Mouse (Mus musculus) heart, postnatal 14 days (tissue): ENCODE measurements around the gene Gng2. TPM values are rescaled to one million over a fixed set of nuclear protein-coding genes. Genes with fewer than 3 reads are reported as not detected.
A peak's percentile ranks its signal among the peaks of the same experiment; 100 is the strongest.
"Not testable (repeated sequence)": the region's sequence is repeated elsewhere in the genome, so short reads cannot be mapped to it uniquely, and the experiment has no call there.

Experiments
- DNase-seq, 2 experiments: peaks; one replicate each; pipeline ENCODE4 v3.0.0; 2021 to 2022
- intact Hi-C: fragments of 180-260 bp; cut with DNase I; formaldehyde crosslinking; loops from one replicate; pipeline ENCODE4 v1.15.1; 2025
- total RNA-seq, 2 experiments: library from RNA; stranded (reverse); gene quantifications; 2 replicates each; pipeline ENCODE4 v1.2.3; 2021

Gene Gng2
- total RNA-seq, 2 experiments from 2014 or later, result 13.9 to 21.2 TPM

- intact Hi-C loops, result no loop called here
- no peak for DNase-seq
These were observed 31.2 kb downstream of the Gng2 start for GRCm38 (mm10) chr14:19946221-19946620.

GRCm38 (mm10) chr14:19942732-19943131 is 34.7 kb downstream of the Gng2 start:
- intact Hi-C loops, result no loop called here

DNA sequence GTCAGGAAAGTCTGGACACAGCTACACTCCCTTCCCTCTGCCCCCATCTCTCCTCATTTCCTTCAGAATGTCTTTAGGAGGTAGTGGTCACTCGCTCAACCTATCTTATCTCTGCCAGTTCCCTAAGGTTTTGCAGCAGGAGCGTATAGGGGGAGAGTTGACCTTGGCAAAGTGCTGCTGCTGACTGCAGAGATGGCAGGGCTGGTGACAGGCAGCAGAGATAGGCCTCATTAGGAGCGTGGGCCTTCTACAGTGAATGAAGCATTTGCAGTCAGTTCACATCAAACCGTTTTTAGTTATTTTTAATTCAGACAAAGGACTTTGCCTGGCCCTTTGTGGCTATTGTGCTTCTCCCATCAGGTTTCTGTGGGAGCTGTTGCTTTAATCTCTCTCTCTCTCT is 35.1 kb downstream of the Gng2 start:
- no peak for DNase-seq
- intact Hi-C loops, result no loop called here

More at GRCm38 (mm10) chr14:19942732-19943131, 34.7 kb downstream of the Gng2 start:
- no peak for DNase-seq

DNA sequence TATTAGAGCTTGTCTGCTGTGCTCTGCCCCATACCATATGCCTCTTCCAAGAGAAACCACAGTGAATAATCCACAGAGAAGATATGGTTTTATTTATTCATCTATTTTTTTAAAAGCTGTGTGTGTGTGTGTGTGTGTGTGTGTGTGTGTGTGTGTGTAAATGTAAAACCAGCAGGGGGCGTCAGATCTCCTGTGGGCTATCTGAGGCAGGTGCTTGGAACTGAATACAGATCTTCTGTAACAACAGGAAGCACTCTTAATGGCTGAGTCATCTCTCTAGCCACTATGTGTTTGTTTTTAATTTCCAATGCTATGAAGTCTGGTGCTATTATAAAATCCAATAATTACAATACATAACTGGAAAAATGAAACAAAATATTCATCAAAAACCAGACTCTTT is 37.4 kb downstream of the Gng2 start:
- intact Hi-C loops, result no loop called here

GRCm38 (mm10) chr14:19938545-19938944 is 38.9 kb downstream of the Gng2 start:
- intact Hi-C loops, result no loop called here
- DNase-seq, result no peak

More for the DNA sequence above, 37.4 kb downstream of the Gng2 start:
- DNase-seq, result no peak

DNA sequence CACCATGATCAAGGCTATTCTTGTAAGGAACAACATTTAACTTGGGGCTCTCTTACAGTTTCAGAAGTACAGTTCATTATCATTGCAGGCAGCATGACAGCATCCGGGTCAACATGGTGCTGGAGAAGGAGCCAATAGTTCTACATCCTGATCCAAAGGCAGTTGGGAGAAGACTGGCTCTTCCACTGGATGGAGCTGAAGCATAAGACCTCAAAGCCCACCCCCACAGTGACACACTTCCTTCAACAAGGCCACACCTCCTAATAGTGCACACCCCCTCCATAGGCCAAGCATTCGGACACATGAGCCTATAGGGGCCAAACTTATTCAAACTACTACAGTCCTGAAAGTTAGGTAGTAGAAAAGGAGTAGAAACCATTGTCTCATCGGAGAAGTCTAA is 42.3 kb downstream of the Gng2 start:
- intact Hi-C loops, result no loop called here
- no peak for DNase-seq

- intact Hi-C loops, result no loop called here
These were observed 44.1 kb downstream of the Gng2 start for GRCm38 (mm10) chr14:19933314-19933713.

GRCm38 (mm10) chr14:19927879-19928278 is 49.5 kb downstream of the Gng2 start:
- intact Hi-C loops, result no loop called here
- no peak for DNase-seq

More at GRCm38 (mm10) chr14:19933314-19933713, 44.1 kb downstream of the Gng2 start:
- peak; percentile 20 to 34 for DNase-seq

- intact Hi-C loops, result no loop called here
- DNase-seq, result no peak
These were observed 50.3 kb downstream of the Gng2 start for GRCm38 (mm10) chr14:19927156-19927555.

GRCm38 (mm10) chr14:19926312-19926711 is 51.1 kb downstream of the Gng2 start:
- no peak for DNase-seq
- intact Hi-C loops, result no loop called here

DNA sequence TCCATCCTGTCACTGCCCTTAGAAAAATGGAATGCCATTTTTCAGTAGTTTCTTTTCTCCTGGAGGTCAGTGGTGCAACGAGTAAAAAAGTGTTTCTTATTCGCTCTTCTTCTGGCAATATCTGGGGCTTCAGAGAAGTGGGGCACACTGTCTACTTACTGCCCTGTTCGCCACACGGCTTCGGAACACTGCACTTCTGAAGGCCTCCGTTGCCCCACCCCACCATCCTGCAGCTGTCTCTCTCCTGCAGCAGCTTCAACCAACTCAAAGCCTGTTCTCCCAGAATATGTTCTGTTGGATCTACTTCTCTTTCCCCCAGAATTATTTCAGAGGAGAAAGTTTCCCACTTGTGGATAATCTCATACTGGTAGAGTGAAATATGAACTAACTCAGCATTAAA is 52.3 kb downstream of the Gng2 start:
- DNase-seq, result no peak
- intact Hi-C loops, result no loop called here

GRCm38 (mm10) chr14:19924086-19924485 is 53.3 kb downstream of the Gng2 start:
- no peak for DNase-seq
- intact Hi-C loops, result no loop called here

DNA sequence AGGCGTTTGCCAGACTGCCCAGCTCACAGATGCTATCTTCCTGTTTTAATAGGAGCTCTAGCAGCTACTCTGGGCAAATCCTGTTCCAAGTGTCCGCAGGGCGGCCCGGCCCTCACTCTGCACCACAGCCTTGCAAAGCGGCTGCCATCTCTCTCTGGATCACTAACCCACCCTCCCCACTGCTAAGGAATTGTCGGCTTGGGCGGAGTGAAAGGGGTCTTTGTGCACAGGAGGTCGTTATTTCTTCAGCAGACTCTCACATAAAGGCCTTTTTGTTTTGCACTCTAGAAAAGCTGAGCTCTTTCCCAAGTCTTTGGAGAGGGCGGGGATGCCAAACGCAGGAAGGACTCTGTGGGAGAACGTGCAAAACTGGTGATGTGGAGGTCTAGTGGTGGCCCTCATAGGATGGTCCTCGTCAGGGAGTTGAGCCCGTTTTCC is 57.2 kb downstream of the Gng2 start:
- no peak for DNase-seq
- intact Hi-C loops, result no loop called here

- intact Hi-C loops, result no loop called here
- DNase-seq, result no peak
These were observed 57.6 kb downstream of the Gng2 start for GRCm38 (mm10) chr14:19919789-19920188.

DNA sequence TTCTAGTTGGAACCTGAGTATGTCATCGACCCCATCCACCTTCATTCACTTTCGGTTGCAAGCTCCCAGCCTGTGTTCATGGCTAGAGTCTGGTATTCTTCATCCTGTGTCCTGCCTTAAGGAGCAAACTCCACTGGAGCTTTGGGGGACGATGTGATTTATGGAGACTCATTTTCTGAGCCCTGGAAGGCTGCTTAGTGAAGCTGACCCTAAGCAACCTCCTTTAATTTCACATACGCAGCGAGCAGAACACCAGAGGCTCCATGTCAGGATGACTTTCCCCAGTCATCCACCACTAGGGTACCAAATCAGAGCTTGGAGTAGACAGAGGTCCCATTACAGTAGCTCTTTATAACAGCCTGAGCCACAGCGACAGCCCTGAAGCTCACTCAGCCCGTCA is 59.9 kb downstream of the Gng2 start:
- intact Hi-C loops, result no loop called here
- no peak for DNase-seq

GRCm38 (mm10) chr14:19916315-19916714 is 61.1 kb downstream of the Gng2 start:
- DNase-seq, result no peak
- intact Hi-C loops, result no loop called here

GRCm38 (mm10) chr14:19912891-19913290 is 64.5 kb downstream of the Gng2 start:
- DNase-seq, result no peak
- intact Hi-C loops, result no loop called here

DNA sequence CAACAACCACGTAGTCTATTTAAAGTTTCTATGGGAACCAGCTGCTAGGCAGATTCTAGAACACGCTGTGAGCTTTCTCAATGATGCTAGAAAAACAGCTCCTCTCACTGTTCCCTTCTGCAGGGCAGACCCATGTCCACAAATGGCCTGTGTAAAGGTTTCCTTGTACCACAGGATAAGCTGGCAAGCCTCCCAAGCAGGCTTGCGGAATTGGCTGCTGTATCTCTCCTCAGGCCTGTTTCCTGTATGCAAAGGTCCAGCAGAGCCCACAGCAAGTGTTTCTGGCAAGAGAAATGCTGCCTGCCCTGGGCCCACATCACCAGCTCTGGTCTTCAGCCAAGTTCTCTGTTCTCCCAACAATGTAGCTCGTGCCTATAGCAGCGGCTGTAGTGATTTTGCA is 71.8 kb downstream of the Gng2 start:
- peak; percentile 70 for DNase-seq
- intact Hi-C loops, result no loop called here

DNA sequence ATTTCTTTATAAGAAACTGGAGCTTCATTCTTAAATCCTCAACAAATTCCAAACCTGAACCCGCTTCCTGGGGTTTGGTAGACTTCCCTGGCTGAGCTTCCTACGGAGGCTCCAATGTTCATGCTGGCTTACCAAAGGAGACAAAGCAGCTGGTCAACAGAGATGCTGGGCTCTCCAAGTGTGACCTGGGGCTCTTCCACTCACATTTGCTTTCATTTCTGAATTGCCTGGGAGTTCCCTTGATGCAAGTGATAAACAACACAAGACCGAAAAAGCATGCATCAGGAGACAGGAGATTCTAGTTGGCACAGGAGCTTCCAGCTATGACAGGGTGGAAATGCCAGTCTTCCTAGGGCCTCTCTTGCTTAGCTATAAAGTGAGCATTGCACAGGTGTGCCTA is 72.6 kb downstream of the Gng2 start:
- DNase-seq, result no peak
- intact Hi-C loops, result no loop called here

DNA sequence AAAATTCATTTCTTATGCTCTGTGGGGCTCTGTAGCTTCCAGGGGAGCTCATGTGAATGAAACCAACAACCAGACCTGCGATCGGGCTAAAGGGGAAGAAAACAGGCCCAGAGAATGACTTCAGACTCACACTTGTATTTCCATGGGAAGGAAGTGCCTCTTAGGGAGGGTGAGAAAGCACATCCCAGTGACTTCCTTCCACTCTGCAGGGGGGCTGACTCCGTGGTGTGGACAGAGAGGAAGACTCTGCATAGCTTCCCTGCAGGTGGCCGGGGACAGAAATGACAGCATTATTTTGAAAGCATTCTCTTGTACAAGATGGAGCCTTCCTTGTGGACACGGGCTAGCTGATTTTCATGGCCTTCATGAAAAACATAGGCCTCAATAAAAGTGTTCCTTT is 73.4 kb downstream of the Gng2 start:
- DNase-seq, result peak in 1 of 2 experiments; percentile 4

GRCm38 (mm10) chr14:19900492-19900891 is 76.9 kb downstream of the Gng2 start:
- DNase-seq, result no peak
- intact Hi-C loops, result no loop called here

More for the DNA sequence above, 73.4 kb downstream of the Gng2 start:
- intact Hi-C loops, result no loop called here

DNA sequence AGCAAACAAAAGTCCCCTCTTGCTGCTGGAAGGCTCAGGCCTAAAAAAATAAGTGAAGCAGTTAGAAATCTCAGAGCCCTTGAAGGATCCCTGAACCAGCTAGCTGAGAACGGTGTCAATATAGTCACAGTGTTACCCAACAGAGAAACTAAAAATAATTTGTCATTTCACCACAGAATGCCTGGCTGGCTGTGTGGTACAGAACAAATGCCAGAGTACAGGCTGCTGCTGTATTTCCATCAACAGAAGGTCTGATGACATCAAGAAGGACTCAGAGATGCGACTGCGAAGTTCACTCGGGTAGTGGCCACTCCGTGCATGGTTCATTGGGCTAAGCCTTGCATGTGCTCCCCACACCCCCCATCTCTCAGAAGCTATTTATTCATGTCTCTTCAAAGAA is 89.9 kb downstream of the Gng2 start:
- DNase-seq, result peak in 1 of 2 experiments; percentile 4
- intact Hi-C loops, result no loop called here

- intact Hi-C loops, result not testable (repeated sequence)
These were observed 93.0 kb downstream of the Gng2 start for GRCm38 (mm10) chr14:19884431-19884830.

More at GRCm38 (mm10) chr14:19884431-19884830, 93.0 kb downstream of the Gng2 start:
- DNase-seq, result not testable (repeated sequence)
